ENCODE assay signal across 7 mouse cellular contexts in the genomic region with DNA sequence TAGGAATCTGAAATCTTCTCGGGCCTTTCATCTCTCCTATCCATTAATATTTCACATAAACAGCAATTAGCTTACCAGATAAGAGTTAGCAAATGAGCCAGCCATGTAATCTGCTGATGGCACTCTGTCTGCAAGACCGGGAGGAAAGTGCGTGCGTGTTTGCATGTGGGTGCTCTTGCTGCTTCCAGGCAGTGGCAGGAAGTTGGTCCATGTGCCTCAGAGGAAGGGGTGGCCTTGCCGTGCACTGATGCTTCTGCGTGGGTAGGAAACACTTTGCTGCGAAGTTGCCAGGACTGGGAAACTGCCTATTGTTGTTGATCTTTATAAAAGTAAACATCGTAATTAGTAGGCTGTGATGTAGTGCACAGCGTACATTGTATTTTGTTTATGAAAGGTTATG. TPM values are rescaled to one million over a fixed set of nuclear protein-coding genes. Genes with fewer than 3 reads are reported as not detected.
DNase-seq lines count a peak whose midpoint lies in the region; ATAC-seq and TF ChIP-seq lines count a peak whose summit lies in the region.

No protein-coding gene starts in this region.

- peak overlapping the region; percentile 87 for H3K27ac ChIP-seq in left cerebral cortex, adult 2 months
- H3K27ac ChIP-seq in embryonic facial prominence, embryonic 10.5 days (replicated peaks) = 0 out of 2 replicates have a peak overlapping the region, but pooled peaks have one; percentile 61
- peak overlapping the region; percentile 54; the same call in 1 of the 2 replicates for H3K27ac ChIP-seq in neural tube, embryonic 15.5 days (replicated peaks)

- no peak overlapping the region for H3K9ac ChIP-seq in neural tube, embryonic 15.5 days (replicated peaks)

- H3K4me2 ChIP-seq in neural tube, embryonic 15.5 days = no peak overlapping the region

- H3K27me3 ChIP-seq in embryonic facial prominence, embryonic 10.5 days (replicated peaks; ENCODE audit: low read depth, poor library complexity, severe bottlenecking) = no peaks in the 10 kb centered on the region
- no peaks in the 10 kb centered on the region for H3K27me3 ChIP-seq in neural tube, embryonic 15.5 days (replicated peaks)

- intact Hi-C loops in left cerebral cortex, adult 2 months (cut with DNase I) = loop anchor here (5.0 kb wide), 2 partner anchors 114 to 134 kb away; no protein-coding TSS in a partner anchor

- 0 out of 2 replicates have a peak overlapping the region, but pooled peaks have one; percentile 7 for H3K4me3 ChIP-seq in left cerebral cortex, adult 2 months
- no peak overlapping the region for H3K4me3 ChIP-seq in embryonic facial prominence, embryonic 10.5 days
- no peak overlapping the region for H3K4me3 ChIP-seq in neural tube, embryonic 15.5 days (replicated peaks)

- ATAC-seq in neural tube, embryonic 15.5 days (ENCODE audit: low FRiP score) = no peak

- peaks cover 33% of the 10 kb centered on the region for H3K4me1 ChIP-seq in embryonic facial prominence, embryonic 10.5 days
- H3K4me1 ChIP-seq in neural tube, embryonic 15.5 days = peaks cover 51% of the 10 kb centered on the region

- no peak for TF ChIP-seq CTCF in left cerebral cortex, adult 2 months (IDR thresholded peaks at IDR 0.05)

- H3K9me3 ChIP-seq in embryonic facial prominence, embryonic 10.5 days = no peaks in the 10 kb centered on the region
- no peaks in the 10 kb centered on the region for H3K9me3 ChIP-seq in neural tube, embryonic 15.5 days (replicated peaks)

- peaks cover 27% of the 10 kb centered on the region for H3K36me3 ChIP-seq in embryonic facial prominence, embryonic 10.5 days (replicated peaks)
- 0 out of 2 replicates have a peak, but pooled peaks cover 2% of the 10 kb centered on the region for H3K36me3 ChIP-seq in neural tube, embryonic 15.5 days

- DNase-seq in left cerebral cortex, adult 2 months (ENCODE audit: extremely low spot score in 1 of 2, low spot score in 2 of 2) = no peak
- DNase-seq in left cerebral cortex, adult 11 months (ENCODE audit: low spot score) = no peak
- no peak for DNase-seq in embryonic facial prominence, embryonic 10.5 days (ENCODE audit: low spot score)
- peak; percentile 65 for DNase-seq in induced T-regulatory cell, adult 2 months (ENCODE audit: low read depth)
- DNase-seq in gastrocnemius, postnatal 4 days (ENCODE audit: low spot score in 2 of 2) = no peak
- no peak for DNase-seq in adipocyte (ENCODE audit: low spot score)

- WGBS in embryonic facial prominence, embryonic 10.5 days = 72% methylated on average over 9 of the region's 9 CpGs
- WGBS in neural tube, embryonic 15.5 days = 53% methylated on average over 9 of the region's 9 CpGs

RNA-seq across cellular contexts. Expression of gene Kat6b, which starts 42.0 kb away (rescaled TPM):
- total RNA-seq in left cerebral cortex, adult 2 months (2021) = 100 to 1,000 TPM; 117 to 118 TPM
- polyA plus RNA-seq in embryonic facial prominence, embryonic 10.5 days (2016; fragmentation: Nextera tagmentation; extraction: Ambion mirVana) = 12.4 and 14.2 TPM in 2 replicates
- 16.1 and 18.8 TPM in 2 replicates for polyA plus RNA-seq in neural tube, embryonic 15.5 days (2015; fragmentation: Nextera tagmentation; extraction: Ambion mirVana)
- total RNA-seq in gastrocnemius, postnatal 4 days (2021) = 10 to 100 TPM; 40.7 to 42.3 TPM
